Mouse (Mus musculus) heart, postnatal 0 days (tissue): ENCODE measurements at regions not wholly inside any gene's neighbourhood (a gene's known extent, or its start where the extent isn't known, plus 50 kb on each side); places are given as distances from the start of the nearest gene placed in this dataset.

ENCODE experiments used
- CTCF ChIP-seq: IDR thresholded peaks from 2 replicates; pipeline ENCODE4 v1.5.1; 2016; ENCODE audit warnings: antibody characterized with exemption, control low read depth, low read depth
- EP300 ChIP-seq: IDR thresholded peaks from 2 replicates; pipeline ENCODE4 v1.6.1; 2016; ENCODE audit warnings: antibody characterized with exemption, low read depth

- TF ChIP-seq EP300 (no peak), CTCF (no peak)
These were observed 365.1 kb upstream of the Alcam start for GRCm38 (mm10) chr16:52818976-52819375.
